Mouse (Mus musculus) adrenal gland, postnatal 14 days (tissue): ENCODE data around the gene Cfap74. TPM values are rescaled to one million over a fixed set of nuclear protein-coding genes. Genes with fewer than 3 reads are reported as not detected.
"Not testable (repeated sequence)": the region's sequence is repeated elsewhere in the genome, so short reads cannot be mapped to it uniquely, and the experiment has no call there.

ENCODE experiments used
- DNase-seq: peaks from one replicate; pipeline ENCODE4 v3.0.0; 2021; ENCODE audit warnings: mixed read lengths
- total RNA-seq: library from RNA; stranded (reverse); gene quantifications from 2 replicates; pipeline ENCODE4 v1.2.3, GENCODE M21; 2021

The Cfap74 gene
- total RNA-seq, 1 experiment from 2014 or later, result 0.48 TPM

DNA sequence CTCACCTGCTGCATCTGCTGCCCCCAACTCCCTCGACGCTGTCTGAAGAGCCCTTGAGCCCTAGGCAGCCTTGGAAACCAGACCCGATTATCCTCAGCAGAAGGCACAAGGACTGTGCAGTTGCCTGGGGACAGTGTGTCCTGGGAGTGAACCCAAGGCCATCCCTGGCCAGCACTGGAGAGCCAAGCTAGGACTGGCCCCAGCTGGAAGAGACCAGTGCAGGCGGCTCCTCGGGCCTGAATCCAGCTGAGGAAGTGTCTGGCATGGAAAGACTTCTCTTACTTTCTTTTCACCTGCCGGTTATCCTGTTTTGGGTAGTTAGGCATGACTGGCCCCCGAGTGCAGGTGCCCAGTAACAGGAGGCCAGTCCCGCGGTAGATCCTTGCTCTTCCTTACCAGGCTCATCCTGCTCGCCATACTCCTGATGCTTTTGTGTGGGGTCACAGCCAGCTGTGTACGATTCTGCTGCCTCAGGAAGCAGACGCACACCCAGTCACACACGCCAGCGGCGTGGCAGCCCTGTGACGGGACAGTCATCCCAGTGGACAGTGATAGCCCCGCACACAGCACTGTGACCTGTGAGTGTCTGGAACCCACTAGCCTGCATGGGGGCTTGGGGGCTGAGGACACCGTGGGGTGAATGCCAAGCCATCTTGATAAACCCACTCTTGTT lies 60.7 kb downstream of the Cfap74 start:
- peak; percentile 82 for DNase-seq

DNA sequence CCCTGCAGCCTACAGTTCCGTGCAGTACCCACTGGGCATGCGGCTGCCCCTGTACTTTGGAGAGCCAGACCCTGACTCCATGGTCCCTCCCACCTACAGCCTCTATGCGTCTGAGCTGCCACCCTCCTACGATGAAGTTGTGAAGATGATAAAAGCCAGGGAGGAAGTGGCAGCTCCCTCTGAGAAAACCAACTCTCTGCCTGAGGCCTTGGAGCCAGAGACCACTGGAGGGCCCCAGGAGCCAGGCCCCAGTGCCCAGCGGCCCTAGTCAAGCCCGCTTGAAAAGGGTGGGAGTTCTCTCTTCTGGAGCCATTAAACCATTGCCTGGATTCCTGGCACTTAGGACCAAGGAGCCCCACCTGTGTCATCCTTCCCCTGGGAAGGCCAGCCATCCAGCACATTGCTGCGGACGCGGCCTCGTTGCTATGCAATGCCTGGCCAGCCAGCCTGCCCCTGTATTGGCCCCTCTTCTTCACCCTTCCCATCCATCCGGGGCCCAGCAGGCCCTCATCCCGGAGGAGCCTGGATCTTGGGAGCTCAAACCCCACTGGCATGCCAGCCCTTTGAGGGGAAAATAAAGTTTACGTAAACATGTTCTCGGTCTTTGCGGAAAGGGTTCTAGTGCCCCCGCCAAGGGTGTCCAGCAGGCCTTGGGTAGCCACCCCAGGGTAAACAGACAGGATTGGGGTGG lies 61.4 kb downstream of the Cfap74 start:
- DNase-seq, result no peak

DNA sequence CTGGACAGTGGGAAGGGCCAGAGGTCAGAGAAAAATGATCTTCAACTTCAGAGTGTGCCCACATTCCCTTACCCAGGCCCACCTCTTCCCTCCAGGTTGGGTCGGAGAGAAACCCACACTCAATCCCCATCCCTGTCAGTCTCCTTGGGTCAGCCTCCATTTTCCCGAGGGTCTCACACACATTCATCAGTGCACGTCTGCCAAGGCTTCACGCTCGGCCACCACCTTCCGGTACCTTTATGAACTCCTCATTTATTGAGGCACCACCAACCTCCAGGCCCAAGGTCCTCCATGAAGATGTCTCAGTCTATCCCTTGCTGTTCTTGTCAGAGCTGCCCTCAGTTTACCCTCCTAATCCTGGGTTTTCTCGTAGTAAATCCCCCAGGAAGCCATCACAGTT lies 62.0 kb downstream of the Cfap74 start:
- no peak for DNase-seq

DNA sequence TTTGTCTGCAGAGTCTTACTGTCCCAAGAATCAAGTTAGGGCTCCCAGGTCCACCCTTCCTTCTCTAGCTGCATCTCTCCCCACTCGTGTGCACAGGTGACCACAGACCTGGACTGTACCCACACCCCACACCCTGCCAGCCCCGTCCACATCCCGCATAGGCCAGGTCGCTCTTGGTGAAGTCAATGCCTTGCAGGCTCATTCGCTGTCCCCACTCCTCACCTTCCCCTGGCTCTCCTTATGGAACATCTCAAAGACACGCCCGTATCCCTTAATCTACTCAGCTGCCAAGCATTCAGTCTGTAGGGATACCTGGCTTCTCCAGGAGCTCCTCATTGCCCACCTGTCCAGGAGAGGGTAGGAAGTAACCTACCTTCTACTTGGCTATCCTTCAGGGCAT lies 62.4 kb downstream of the Cfap74 start:
- no peak for DNase-seq

DNA sequence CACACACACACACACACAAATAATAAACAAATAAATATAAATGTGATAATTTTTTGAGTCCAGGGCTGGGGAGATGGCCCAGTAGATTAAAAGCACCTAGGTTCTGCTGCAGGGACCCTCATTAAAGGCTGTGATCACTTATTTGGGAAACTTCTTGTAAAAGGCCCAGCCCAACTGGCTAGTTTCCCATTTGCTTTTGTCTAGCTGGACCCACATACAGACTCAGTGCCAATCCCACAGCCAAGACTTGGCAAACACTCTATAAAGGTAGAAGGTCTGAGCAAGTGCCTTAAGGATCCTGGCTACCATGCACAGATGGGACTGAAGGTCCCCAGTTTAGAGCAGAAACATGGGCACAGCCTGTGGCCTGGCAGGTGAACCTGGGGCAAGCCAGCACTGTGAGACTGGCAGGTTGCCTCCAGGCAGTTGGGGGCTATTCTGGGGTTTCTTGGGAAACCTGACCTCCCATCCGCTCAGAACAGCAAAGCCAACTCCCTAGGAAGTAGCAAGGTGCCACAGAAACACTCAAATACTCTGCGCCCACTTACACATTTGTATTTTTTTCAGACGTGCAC lies 63.8 kb downstream of the Cfap74 start:
- no peak for DNase-seq

DNA sequence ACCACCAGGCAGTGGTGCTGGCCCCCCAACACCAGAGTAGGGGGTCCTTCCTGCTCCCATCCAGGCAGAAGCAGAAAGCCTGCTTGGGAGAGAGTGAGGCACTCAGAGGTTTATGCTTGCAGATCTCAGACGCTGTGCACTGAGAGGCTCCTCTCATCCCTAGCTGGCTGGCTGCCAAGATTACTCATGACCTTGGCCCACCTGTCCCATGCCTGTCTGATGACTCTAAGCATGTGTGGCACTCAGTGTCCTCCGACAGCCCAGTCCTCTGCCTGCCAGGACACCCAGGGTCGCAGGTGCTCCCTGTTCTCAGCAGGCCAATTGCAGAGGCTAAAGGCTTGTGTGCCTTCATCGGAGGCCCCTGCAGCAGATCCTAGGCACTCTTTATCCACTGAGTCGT lies 64.3 kb downstream of the Cfap74 start:
- peak; percentile 89 for DNase-seq

DNA sequence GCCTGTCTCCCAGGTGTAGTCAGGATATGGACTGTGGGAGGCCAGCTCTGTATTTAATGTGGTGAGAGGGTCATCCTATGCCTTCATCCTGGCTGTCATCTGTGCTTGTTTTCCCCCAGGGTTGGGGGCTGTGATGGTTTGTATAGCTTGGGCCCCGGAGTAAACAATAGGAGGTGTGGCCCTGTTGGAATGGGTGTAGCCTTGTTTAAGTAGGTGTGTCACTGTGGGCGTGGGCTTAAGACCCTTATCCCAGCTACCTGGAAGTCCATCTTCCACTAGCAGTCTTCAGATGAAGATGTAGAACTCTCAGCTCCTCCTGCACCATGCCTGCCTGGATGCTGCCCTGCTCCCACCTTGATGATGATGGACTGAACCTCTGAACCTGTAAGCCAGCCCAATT lies 64.8 kb downstream of the Cfap74 start:
- DNase-seq, result not testable (repeated sequence)

DNA sequence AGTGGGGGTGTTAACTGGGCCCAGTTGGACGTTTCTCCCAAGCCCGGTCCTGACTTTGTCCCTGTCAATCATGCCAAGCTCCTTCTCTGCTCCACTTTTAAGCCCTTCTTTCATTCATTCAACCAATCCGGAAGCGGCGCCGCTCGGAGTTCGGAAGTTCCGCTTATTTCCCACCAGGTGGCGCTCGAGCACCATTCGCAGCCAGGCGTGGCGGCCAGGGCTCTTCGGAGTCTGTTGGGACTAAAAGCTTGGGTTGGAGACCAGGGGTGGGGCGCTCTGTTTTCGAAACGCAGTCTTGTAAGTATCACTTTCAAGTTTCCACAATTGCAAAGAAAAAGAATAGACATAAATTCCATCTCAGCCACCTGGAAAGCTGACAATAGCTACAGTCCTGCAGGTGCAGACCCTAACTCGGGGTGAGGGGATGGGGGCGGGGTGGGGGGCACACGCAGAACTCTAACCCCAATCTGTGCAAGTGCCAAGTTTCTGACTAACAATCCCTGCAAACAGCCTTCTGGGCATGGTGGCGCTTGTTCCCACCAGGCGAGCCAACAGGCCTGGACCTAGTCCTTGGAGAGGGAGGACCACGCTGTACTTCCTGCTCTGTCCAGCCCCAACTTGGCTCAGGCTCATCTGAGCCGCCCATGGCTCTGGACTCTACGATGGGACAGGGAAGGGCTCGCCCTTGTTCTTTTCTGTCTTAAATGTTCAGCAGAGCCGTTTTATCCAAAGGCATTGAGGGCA lies 72.6 kb downstream of the Cfap74 start:
- peak; percentile 91 for DNase-seq

DNA sequence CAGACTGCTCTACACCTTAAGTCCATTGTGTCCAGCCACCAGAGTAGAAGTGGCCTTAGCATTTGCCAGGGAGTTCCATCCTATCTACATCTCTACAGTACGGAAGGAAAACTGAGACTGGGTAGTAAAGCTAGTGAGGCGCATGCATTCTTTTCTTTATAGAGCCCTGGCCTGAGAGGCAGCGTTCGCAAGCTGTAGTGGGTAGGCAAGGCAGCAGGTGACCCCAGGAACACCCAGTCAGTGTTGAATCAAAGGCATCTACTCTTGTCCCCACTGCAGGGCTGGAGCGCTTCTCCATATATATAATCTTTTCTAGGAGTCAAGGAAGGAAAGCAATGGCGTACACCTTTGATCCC lies 73.1 kb downstream of the Cfap74 start:
- DNase-seq, result no peak

DNA sequence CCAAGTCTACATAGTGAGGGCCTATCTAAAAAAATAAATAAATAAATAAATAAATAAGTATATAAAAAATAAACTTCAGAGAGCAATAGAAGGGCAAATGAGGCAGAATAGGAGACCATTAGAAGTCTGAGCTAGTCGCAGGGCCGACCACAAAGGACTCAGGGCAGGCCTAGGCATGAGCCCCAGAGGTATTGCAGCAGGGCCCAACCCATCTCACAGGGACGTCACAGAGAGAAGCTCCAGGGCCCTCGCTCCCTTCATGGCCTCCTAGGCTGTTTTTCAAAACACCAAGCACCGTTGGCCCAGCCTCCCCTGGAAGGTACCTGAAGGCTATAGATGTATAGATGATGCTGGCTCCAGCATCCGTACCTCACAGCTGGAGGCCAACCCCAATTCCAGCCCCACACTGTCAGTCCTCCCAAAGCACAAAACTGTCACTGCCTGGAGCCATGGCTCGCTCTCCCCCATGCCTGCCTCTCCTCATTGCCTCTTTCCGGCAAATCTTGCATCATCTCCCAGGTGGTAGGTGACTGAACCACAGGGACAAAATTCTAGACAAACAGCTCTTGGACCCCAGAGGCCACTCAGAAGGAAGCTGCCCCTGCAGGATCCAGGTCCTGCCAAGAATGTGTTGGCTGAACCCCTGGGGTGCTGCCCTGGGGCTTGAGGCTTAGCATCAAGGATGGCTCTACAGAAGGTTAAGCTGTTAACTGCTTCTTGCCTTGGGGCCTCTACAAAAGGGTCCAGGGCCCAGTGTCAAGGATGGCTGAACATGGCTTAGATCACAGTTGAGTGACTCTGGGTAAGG lies 73.9 kb downstream of the Cfap74 start:
- no peak for DNase-seq

DNA sequence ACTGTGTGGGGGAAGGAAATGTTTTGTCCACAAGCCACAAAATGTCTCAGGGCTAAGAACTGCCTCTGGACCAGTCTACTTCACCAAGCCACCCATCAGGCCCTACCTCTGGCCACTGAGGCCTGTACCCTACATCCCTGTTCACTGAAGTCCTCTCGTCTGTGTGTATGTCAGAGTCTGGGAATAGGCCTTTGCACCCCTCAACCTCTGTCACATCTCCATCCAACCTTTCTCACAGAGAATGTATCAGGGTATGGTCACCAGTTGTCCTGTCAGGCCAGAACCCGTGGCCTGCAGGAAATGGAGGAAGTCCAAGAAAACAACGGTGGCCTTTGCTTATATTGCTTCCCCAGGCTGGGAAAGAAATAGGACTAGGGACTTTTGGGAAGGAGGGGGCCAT lies 76.5 kb downstream of the Cfap74 start:
- no peak for DNase-seq

DNA sequence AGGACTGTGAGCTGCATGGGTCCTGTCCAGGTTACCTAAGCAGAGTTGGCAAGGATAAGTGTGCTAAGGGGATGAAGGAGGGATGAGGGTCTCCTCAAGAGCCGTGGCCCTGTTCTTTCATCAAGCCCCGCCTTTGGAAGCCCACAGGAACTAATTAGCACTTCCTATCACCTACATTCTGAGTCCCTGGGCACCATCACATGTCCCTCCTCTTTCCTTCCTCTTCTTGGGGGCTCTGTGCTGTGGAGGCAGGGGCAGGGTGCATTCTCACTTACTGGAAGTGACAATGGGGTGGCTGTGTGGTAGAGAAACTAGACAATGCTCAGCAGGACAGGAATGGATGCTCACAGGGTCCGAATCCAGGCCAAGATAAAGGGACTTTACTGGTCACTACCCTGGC lies 78.8 kb downstream of the Cfap74 start:
- DNase-seq, result no peak

DNA sequence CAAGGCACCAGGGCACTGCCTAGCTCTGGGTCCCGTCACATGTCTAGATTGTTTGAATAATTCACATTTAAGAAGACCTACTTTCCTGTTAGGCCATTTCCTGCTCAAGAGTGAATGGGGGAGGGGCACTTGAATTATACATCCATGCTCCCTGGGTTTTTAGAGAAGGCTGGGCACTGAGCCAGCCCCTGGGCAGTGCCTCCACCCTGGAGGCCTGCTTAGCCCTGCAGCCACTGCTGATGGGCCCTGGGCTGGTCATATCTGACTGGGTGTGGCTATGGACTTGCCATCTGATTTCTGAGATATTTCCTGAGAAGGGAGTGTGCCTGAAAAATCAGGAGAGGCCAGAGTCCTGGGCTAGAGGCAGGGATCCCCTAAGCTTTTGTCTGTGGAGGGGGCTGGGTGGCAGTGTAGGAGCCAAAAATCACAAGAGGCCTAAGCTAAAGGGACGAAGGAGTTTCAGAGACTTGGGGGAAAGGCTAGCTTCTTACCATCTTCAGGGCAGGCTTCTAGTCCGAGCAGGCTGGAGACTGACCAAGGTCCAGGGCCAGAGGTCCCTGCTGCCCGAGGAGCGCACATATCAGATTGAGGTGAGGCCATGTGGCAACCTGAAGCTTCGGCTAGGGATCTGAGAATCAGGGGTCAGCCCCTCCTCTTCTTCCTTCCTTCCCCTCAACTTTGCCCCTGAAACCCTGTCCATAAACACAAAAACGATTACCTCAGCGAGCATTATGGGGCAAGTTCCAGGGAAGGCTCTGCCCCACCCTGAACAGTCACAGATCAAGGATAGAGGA lies 79.4 kb downstream of the Cfap74 start:
- peak; percentile 87 for DNase-seq

DNA sequence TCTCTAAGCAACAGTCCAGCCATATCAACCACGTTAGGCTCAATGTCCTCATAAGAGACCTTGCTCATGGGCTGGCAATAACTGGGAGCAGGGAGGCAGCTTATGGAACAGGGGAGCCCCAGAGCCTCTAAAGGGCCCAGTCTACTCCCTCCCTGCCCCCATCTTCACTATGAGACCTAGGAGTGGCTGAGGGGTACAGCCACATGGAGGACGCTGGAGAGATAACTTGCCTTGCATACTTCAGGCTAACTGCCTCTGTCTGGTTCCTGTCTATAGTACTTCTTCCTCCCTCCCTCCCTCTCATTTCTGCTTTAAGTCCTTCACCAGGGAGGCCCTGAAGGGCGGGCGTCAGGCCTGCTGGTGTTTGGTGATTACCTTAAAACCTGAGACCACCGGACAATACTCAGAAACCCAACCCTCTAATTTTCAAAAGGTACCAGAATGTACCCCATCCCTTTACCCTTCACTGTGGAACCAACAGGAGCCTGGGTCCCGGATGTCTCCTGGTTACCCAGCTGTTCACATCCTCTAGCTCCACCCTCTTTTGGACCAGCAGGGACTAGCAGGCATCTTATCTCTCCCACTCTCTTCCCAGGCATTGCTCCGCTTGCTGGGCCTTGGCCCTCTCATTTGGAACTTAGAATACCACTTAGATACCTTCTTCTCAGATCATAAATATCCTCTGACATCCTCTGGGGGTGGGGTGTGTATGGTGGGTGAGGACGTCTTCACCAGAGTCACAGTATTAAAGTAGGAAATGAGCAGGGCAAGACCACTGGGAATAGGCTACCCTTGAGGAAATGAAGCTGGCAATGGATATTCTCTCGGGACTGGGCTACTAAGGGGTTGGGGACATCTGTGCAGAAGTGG lies 80.3 kb downstream of the Cfap74 start:
- DNase-seq, result no peak

DNA sequence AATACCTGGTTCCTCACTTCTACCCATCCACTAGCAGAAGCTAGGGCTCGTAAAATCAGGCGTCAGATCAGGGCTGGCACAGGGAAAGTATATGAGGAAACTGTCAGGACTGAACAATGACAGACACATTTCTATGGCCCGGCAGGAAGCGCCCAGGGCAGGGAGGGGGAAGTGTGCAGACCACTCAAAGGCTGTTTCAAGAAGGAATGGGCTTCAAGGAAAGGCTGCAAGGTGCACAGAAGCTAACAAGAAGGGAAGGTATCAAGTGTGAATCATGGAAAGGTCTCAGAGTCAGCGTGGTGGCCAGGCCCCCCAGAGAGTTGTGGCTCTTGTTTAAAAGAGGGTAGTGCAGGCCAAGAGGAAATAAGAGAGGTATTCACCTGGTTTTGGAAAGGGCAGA lies 81.5 kb downstream of the Cfap74 start:
- no peak for DNase-seq

DNA sequence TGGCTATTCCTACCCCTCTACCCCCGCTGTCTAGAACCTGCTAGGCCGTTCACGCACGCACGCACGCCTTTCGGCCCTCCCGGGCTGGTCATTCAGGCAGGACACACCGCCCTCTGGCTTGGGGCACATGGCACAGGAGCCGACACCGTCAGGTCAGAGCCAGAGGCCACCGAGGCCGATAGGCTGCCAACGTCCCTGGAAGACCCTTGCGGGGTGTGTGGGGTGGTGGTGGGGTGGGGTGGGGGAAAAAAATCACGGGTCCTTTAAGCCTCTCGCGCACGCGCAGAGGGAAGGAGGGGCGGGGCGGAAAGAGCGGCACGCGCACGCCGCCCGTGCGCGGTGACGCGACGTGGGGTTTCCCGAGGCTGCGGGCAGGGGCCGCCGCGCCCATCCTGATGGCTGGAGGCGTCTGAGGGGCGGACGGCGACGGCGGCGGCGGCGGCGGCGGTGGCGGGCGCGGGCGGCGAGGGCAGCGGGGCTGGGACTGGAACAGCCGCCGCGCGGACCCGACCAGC lies 82.1 kb downstream of the Cfap74 start, which contains the start of gene Gnb1:
Gnb1 (plus strand) TSS at position 372 of the 515 bp plus-strand sequence.
- DNase-seq, result peak; percentile 97

DNA sequence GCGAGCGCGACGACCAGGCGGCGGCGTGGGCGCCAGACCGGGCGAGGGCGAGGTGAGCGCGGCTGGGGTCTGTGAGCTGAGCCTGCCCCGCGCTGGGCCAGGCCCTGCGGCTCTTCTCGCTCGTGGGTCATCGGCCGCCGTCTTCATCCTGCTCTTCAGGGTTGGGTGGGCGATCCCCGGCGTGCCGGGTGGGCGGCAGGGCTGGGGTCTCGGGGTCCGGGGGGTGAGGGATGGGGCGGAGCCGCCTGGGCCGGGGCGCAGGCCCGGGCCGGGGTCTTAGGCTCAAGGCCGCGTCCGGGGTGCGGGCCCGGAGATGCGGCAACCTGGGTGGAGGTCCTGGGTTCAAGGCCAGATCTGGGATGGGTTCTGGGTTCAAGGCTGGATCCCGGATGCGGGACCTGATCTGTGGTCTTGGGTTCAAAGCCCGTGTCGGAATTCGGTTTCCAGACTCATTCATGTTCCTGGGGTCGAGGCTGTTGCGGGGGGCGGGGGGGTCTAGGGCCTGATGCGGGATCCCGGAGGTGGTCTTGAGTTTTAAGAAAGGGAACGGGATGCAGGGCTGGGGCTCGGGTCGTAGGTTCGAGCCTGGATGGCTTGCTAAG lies 82.6 kb downstream of the Cfap74 start:
- no peak for DNase-seq

DNA sequence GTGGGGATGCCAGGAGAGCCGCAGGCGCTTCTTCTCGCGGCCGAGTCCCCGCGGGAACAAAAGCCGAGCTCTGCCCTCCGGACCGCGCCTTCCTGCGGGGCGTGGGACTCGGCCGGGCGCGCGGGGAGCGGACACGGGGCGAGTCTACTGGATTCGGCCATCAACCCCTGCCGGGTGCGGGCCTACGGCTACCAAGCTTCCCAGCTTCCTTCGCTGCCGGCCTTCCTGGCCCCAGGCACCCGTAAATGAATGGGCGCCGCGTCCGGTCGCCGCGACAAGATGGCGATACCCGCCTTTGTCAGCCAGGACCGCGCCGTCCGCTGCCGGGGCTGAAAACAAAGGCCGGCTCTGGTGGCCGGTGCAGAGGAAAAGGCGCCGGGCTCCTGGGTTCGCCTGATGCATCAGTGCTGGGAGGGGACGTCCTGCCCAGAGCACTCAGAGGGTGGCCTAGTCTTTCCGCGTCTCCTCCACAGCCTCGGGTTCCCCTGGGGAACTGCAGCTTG lies 83.2 kb downstream of the Cfap74 start:
- DNase-seq, result peak; percentile 80

DNA sequence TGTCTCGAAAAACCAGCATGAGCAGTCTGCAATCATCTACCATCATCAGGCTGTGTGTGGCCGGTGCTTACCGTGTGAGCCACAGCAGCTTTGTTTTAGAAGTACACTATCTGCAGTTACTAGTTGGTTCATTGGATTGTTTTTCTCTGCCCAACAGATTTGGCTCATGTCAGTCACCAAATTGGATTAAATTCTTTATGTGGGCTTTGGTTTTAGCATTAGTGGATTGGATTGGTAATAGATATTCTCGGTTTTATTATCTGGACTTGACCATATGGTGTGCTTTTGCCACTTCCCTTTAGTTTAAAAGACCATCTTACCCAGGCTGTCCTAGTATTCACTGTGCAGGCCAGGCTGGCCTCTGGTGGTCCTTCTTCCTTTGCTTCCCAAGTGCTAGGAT lies 85.9 kb downstream of the Cfap74 start:
- no peak for DNase-seq
